Mouse (Mus musculus) liver, embryonic 11.5 days (tissue): ENCODE results near the gene Pafah1b2. TPM values are rescaled to one million over a fixed set of nuclear protein-coding genes. Genes with fewer than 3 reads are reported as not detected.

Experiments
- ATAC-seq: fragments of 200-750 bp; cut with Nextera tagmentation; replicated peaks from 2 replicates; pipeline ENCODE4 v1.8.0; 2017; ENCODE audit warnings: moderate number of reproducible peaks, mild to moderate bottlenecking, moderate TSS enrichment, moderate library complexity; ENCODE audit not compliant: low FRiP score
- DNase-seq: peaks from one replicate; pipeline ENCODE4 v3.0.0-alpha.2; 2017; ENCODE audit warnings: low spot score
- H3K27ac ChIP-seq: fragments of 300-500 bp; sonication (generic); 2 replicates; pipeline ENCODE4 v1.5.1; 2014; ENCODE audit warnings: mild to moderate bottlenecking, low read depth, low read length, control low read depth
- H3K27me3 ChIP-seq: fragments of 300-500 bp; sonication (generic); replicated peaks from 2 replicates; pipeline ENCODE4 v1.6.1; 2014; ENCODE audit warnings: low read length, mixed read lengths; ENCODE audit not compliant: control insufficient read depth, insufficient read depth
- H3K36me3 ChIP-seq: fragments of 300-500 bp; sonication (generic); 2 replicates; pipeline ENCODE4 v1.6.1; 2014; ENCODE audit warnings: mild to moderate bottlenecking, low read length, moderate library complexity, mixed read lengths; ENCODE audit not compliant: control insufficient read depth, insufficient read depth
- H3K4me1 ChIP-seq: fragments of 300-500 bp; sonication (generic); replicated peaks from 2 replicates; pipeline ENCODE4 v1.6.1; 2014; ENCODE audit warnings: low read length, mixed read lengths; ENCODE audit not compliant: control insufficient read depth, insufficient read depth
- H3K4me2 ChIP-seq: fragments of 300-500 bp; sonication (generic); 2 replicates; pipeline ENCODE4 v1.6.1; 2014; ENCODE audit warnings: mild to moderate bottlenecking, control low read depth, moderate library complexity
- H3K4me3 ChIP-seq: fragments of 300-500 bp; sonication (generic); 2 replicates; pipeline ENCODE4 v1.5.1; 2014; ENCODE audit warnings: low read depth, low read length, control low read depth
- H3K9ac ChIP-seq: fragments of 300-500 bp; sonication (generic); 2 replicates; pipeline ENCODE4 v1.6.1; 2014; ENCODE audit warnings: low read depth, low read length, control low read depth
- H3K9me3 ChIP-seq: fragments of 300-500 bp; sonication (generic); 2 replicates; pipeline ENCODE4 v1.6.1; 2016; ENCODE audit warnings: low read length, inconsistent platforms, mixed read lengths; ENCODE audit not compliant: control insufficient read depth
- WGBS: fragments of 180-500 bp; shearing (Covaris S2); extraction: QIAGEN DNeasy Blood & Tissue Kit; methylation state at CpG from one replicate; pipeline ENCODE4 v1.1.7; 2014; 5-methylcytosine and 5-hydroxymethylcytosine counted together
- polyA plus RNA-seq: library from polyadenylated mRNA; unstranded; fragments of >200 nt; fragmentation: Nextera tagmentation; extraction: Ambion mirVana; gene quantifications from 2 replicates; pipeline ENCODE4 v1.2.1, GENCODE M21; 2014

The Pafah1b2 gene
- polyA plus RNA-seq, 1 experiment from 2014 or later = 137 TPM

DNA sequence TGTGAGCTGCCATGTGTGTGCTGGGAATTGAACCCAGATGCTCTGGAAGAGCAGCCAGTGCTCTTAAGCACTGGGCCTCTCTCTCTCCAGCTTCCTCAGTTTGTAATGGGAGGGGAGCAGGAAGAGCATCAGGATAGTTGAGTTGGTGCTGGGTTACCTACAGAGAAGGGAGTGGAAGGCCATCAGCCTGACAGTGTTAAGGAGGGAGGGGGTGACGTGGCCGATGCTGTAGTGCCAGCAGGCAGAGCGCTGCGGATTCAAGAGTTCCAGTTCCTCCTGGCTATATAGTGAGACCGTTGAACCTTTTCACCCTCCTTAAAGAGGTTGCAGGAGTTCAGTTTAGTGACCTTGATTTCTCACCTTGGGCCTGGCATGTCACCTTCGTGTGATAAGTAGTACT, 18.5 kb upstream of the Pafah1b2 start:
- Histone ChIP-seq H3K27me3 (no peaks in the 10 kb centered on the region), H3K36me3 (no peaks in the 10 kb centered on the region), H3K9me3 (no peaks in the 10 kb centered on the region), H3K27ac (no peak overlapping the region), H3K4me1 (peaks cover 21% of the 10 kb centered on the region), H3K4me2 (no peak overlapping the region), H3K4me3 (no peak overlapping the region), H3K9ac (no peak overlapping the region)
- ATAC-seq (no peak), DNase-seq (no peak)
- 75% methylated on average over 6 of the region's 6 CpGs for WGBS

DNA sequence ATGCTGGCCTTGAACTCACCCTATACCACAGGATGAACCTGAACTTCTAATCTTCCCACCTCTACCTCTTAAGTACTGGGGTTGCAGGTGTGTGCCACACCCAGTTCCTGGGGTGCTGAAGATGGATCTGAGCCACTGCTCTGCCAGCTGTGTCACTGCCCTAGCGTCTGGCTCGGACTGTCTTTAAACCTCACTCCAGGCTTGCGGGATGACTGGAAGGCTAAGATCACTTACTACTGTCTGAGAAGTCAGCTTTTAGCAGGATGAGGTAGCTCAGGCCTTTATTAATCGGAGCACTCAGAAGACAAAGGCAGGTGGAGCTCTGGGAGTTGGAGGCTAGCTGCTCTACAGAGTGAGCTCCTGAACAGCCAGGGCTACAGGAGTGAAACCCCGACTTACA, 17.7 kb upstream of the Pafah1b2 start:
- Histone ChIP-seq H3K27ac (no peak overlapping the region), H3K4me1 (peaks cover 18% of the 10 kb centered on the region), H3K4me2 (no peak overlapping the region), H3K4me3 (no peak overlapping the region), H3K9ac (no peak overlapping the region), H3K9me3 (no peaks in the 10 kb centered on the region), H3K36me3 (no peaks in the 10 kb centered on the region), H3K27me3 (no peaks in the 10 kb centered on the region)
- WGBS = 83% methylated on average over 5 of the region's 5 CpGs
- no peak for ATAC-seq
- no peak for DNase-seq

DNA sequence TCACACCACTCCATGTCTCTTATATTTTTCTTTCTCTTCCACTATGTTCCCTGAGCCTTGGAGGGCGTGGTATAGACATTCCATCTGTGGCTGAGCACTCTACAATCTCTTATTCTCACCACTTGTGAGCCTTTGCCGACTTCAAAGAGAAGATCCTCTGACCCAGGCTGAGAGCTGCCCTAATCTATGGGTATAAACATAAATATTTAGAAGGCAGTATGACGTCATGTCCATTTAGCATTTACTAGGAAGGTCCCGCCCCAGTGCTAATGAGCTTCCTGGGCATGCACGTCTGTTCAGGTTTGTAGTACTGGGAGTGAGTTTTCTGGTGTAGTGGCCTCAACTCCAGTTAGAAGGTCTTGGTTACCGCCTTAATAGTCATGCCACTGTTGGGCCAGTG, 17.0 kb upstream of the Pafah1b2 start:
- ATAC-seq (no peak), DNase-seq (no peak)
- H3K27me3 ChIP-seq = no peaks in the 10 kb centered on the region
- WGBS = 72% methylated on average over 6 of the region's 6 CpGs
- no peaks in the 10 kb centered on the region for H3K9me3 ChIP-seq
- no peaks in the 10 kb centered on the region for H3K36me3 ChIP-seq
- H3K27ac ChIP-seq = no peak overlapping the region
- H3K4me3 ChIP-seq = no peak overlapping the region
- H3K9ac ChIP-seq = no peak overlapping the region
- no peak overlapping the region for H3K4me2 ChIP-seq
- H3K4me1 ChIP-seq = peaks cover 18% of the 10 kb centered on the region

DNA sequence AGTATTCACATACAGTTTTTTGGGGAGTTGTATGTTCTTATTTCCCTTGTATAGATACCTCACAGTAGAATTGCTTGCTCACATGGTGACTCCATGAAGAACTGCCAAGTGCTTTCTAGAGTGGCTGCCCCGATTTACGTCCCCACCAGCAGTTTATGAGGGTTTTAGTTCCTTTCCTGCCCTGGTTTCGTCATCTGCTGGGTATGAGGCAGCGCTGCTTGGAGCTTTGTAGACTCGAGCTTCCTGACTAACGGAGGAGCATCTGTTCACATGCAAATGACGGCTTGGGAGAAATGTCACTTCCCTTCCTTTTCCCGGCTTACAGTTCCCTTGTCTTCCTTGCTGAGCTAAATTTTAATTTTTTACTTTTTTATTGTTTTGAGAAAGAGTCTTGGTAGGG, 15.5 kb upstream of the Pafah1b2 start:
- H3K9ac ChIP-seq = no peak overlapping the region
- no peak overlapping the region for H3K4me3 ChIP-seq
- 56% methylated on average over 8 of the region's 8 CpGs for WGBS
- no peak overlapping the region for H3K27ac ChIP-seq
- no peaks in the 10 kb centered on the region for H3K36me3 ChIP-seq
- H3K9me3 ChIP-seq = no peaks in the 10 kb centered on the region
- H3K27me3 ChIP-seq = no peaks in the 10 kb centered on the region
- ATAC-seq (no peak), DNase-seq (no peak)
- peaks cover 15% of the 10 kb centered on the region for H3K4me1 ChIP-seq
- H3K4me2 ChIP-seq = no peak overlapping the region

DNA sequence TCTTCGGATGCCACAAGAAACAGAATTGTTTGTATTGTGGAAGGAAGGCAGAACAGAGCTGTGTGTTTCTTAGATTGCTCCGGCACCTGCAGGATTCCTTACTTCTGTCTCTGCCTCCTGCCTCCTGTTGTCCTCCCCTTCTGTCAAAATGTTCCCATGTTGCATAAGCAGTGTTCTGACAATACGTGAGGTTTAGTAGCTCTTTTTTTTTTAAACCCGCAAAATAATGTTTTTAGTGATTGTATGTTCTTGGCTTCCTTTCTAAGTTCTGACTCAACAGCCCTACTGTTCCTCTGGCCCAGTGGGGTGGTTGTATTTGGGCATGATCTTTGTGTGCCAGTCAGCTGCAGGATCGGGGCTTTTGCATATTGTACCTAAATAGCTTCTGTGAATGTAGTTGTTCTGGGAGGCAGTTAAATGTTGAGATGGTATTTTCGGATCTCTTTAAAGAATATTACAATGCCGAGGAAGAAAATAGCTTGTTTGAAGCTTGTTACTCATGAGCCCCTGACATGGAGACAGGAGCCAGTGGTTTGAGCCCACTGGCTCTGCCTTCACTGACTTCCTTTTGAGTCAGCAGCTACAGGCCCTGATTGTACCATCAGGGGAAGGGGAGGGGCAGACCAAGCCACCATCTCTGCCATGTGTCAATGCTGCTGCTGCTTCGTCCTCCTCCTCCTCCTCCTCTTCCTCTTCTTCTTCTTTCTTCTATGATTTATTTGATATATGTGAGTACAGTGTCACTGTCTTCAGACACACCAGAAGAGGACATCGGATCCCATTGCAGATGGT, 13.8 kb upstream of the Pafah1b2 start:
- Histone ChIP-seq H3K27ac (no peak overlapping the region), H3K9ac (no peak overlapping the region), H3K4me3 (no peak overlapping the region), H3K36me3 (peaks cover under 1% of the 10 kb centered on the region; the same call in 1 of the 2 replicates), H3K4me1 (peaks cover 8% of the 10 kb centered on the region), H3K4me2 (no peak overlapping the region), H3K9me3 (no peaks in the 10 kb centered on the region), H3K27me3 (no peaks in the 10 kb centered on the region)
- ATAC-seq = no peak
- WGBS = 87% methylated on average over 9 of the region's 9 CpGs
- no peak for DNase-seq

DNA sequence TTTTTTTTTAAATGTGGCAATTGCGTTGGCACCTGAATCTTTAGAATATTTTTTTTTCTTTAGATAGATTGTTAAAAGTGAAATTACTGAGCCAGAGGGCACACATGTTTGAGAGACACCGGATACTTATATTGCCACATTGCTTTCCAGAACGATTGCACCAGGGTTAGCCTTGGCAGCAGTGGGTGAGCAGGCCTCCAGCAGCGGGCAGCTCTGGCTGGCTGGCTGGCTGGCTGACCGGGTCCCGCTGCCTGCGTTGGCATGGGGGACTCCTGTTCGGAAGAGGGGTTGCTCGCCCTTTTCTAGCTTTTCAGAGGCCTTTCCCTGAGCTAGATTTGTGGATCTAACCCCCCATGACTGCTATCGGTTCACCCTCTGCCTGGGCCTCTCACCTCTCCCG, 11.1 kb upstream of the Pafah1b2 start:
- WGBS = 94% methylated on average over 11 of the region's 11 CpGs
- ATAC-seq (no peak), DNase-seq (no peak)
- Histone ChIP-seq H3K4me3 (no peak overlapping the region), H3K9ac (no peak overlapping the region), H3K36me3 (peaks cover 6% of the 10 kb centered on the region; the same call in 1 of the 2 replicates), H3K4me2 (no peak overlapping the region), H3K4me1 (no peaks in the 10 kb centered on the region; the same call in 1 of the 2 replicates), H3K9me3 (no peaks in the 10 kb centered on the region), H3K27me3 (no peaks in the 10 kb centered on the region), H3K27ac (no peak overlapping the region)

DNA sequence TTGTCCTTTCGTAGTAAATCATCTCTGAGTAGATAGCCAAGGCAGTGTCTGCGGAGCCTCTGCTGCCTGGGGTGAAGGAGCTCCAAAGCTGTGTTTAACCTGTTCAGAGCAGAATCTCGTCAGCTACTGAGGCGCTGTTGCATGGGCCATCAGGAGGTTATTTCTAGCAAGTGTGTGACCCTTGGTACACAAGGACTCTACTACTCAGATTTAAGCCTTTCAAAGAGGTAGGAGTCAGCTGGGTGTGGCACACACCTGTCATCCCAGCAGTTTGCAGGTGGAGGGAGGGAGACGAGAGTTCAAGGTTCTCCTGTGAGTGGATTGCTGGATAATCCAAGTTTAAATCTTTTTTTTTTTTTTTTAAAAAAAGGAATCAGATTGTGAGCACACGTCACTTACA, 7.5 kb upstream of the Pafah1b2 start:
- 80% methylated on average over 6 of the region's 6 CpGs for WGBS
- H3K27me3 ChIP-seq = no peaks in the 10 kb centered on the region
- peaks cover 19% of the 10 kb centered on the region for H3K4me1 ChIP-seq
- H3K4me2 ChIP-seq = no peak overlapping the region
- no peak for DNase-seq
- no peak overlapping the region for H3K9ac ChIP-seq
- no peak for ATAC-seq
- no peak overlapping the region for H3K27ac ChIP-seq
- peaks cover 6% of the 10 kb centered on the region; the same call in 1 of the 2 replicates for H3K36me3 ChIP-seq
- H3K4me3 ChIP-seq = no peak overlapping the region
- no peaks in the 10 kb centered on the region for H3K9me3 ChIP-seq

DNA sequence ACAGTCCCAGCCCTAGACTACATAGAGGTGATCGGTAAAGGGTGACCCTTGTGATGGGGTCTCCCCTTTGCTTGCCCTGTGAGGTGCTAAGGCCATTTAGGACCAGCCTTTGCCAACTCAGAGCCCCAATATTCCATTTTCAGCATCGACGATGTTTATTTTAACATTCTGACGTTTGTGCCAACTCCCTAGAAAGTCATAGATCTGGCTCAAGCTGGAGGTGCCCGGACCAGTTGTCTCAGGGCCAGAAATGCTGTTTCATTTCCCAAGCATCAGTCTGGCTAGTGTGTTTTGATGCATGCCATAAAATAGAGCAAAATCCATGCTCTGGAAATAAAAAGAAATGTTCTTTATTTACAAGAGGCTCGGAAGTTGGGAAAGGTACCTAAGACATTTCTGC, 5.8 kb upstream of the Pafah1b2 start:
- Histone ChIP-seq H3K4me3 (no peak overlapping the region), H3K4me2 (no peak overlapping the region)
- 87% methylated on average over 6 of the region's 6 CpGs for WGBS

DNA sequence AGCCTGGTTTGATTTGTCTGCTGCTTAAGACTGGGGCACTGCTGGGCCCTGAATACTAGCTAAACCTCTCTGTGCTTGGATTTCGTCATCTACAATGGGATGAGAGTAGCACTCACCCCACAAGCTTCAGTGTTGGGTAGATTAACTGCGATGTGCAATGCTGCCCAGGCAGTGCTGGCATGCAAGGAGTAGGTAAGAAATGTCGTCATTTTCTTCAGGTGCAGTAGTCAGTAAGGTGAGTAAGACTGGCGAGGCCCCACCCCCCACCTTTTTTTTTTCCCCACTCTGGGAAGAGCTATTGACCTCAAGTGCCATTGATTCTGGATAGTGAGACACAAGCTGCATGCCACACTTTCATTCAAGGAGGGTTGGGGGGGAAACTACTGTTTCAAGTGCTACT, 3.9 kb upstream of the Pafah1b2 start:
- H3K4me1 ChIP-seq = peaks cover 32% of the 10 kb centered on the region
- DNase-seq (no peak), ATAC-seq (no peak)
- no peak overlapping the region for H3K27ac ChIP-seq
- no peaks in the 10 kb centered on the region for H3K9me3 ChIP-seq
- H3K27me3 ChIP-seq = no peaks in the 10 kb centered on the region
- no peak overlapping the region for H3K4me2 ChIP-seq
- H3K9ac ChIP-seq = no peak overlapping the region
- 78% methylated on average over 4 of the region's 4 CpGs for WGBS
- no peak overlapping the region for H3K4me3 ChIP-seq
- peaks cover 6% of the 10 kb centered on the region; the same call in 1 of the 2 replicates for H3K36me3 ChIP-seq

More for the DNA sequence above, 5.8 kb upstream of the Pafah1b2 start:
- no peaks in the 10 kb centered on the region for H3K27me3 ChIP-seq
- DNase-seq = no peak
- no peaks in the 10 kb centered on the region for H3K9me3 ChIP-seq
- peaks cover 27% of the 10 kb centered on the region for H3K4me1 ChIP-seq
- H3K9ac ChIP-seq = no peak overlapping the region
- ATAC-seq = no peak
- H3K27ac ChIP-seq = no peak overlapping the region
- peaks cover 6% of the 10 kb centered on the region; the same call in 1 of the 2 replicates for H3K36me3 ChIP-seq
